Mouse (Mus musculus): ENCODE measurements around the gene Dsp. TPM values are rescaled to one million over a fixed set of nuclear protein-coding genes. Genes with fewer than 3 reads are reported as not detected.
A peak's percentile ranks its signal among the peaks of the same experiment; 100 is the strongest.

Gene Dsp
- polyA plus RNA-seq (2014; fragmentation: Nextera tagmentation; extraction: Ambion mirVana) = 0.35 and 0.42 TPM in 2 replicates

- Histone ChIP-seq H3K4me1 (replicated peaks; ENCODE audit: control insufficient read depth, insufficient read depth, low read length) (peaks cover 18% of the 10 kb centered on the region; the same call in 1 of the 2 replicates), H3K4me3 (replicated peaks; ENCODE audit: low read length) (peak within 1 kb of the TSS; percentile 37), H3K4me2 (replicated peaks) (peak within 1 kb of the TSS; percentile 72), H3K36me3 (replicated peaks; ENCODE audit: control insufficient read depth, insufficient read depth) (no peaks in the 10 kb centered on the region), H3K9me3 (ENCODE audit: control insufficient read depth, low read length) (no peaks in the 10 kb centered on the region), H3K27me3 (ENCODE audit: control insufficient read depth, insufficient read depth, low read length) (peaks cover 92% of the 10 kb centered on the region), H3K27ac (no peak within 1 kb of the TSS), H3K9ac (no peak within 1 kb of the TSS)
- ATAC-seq (ENCODE audit: low FRiP score) = peak; percentile 69; the same call in 1 of the 2 replicates
- under 1% methylated on average over 39 of the region's 58 CpGs for WGBS
- peak; percentile 51 for DNase-seq (ENCODE audit: low spot score)
Observed at GRCm38 (mm10) chr13:38151069-38151588, at the start of gene Dsp. TSS of gene Dsp (plus strand) at chr13:38151294.

- 84% methylated on average over 4 of the region's 4 CpGs for WGBS
- Histone ChIP-seq H3K9me3 (ENCODE audit: control insufficient read depth, low read length) (no peaks in the 10 kb centered on the region), H3K9ac (no peak overlapping the region), H3K4me1 (replicated peaks; ENCODE audit: control insufficient read depth, insufficient read depth, low read length) (no peaks in the 10 kb centered on the region), H3K27me3 (ENCODE audit: control insufficient read depth, insufficient read depth, low read length) (no peaks in the 10 kb centered on the region), H3K27ac (no peak overlapping the region), H3K36me3 (replicated peaks; ENCODE audit: control insufficient read depth, insufficient read depth) (no peaks in the 10 kb centered on the region), H3K4me3 (replicated peaks; ENCODE audit: low read length) (no peak overlapping the region), H3K4me2 (replicated peaks) (no peak overlapping the region)
- DNase-seq (ENCODE audit: low spot score) = no peak
- no peak for ATAC-seq (ENCODE audit: low FRiP score)
Observed at GRCm38 (mm10) chr13:38103406-38103805, 47.7 kb upstream of the Dsp start.

- ATAC-seq (ENCODE audit: low FRiP score) = no peak
Observed at GRCm38 (mm10) chr13:38104501-38104900, 46.6 kb upstream of the Dsp start.

GRCm38 (mm10) chr13:38109081-38109480, 42.0 kb upstream of the Dsp start:
- no peak overlapping the region for H3K4me2 ChIP-seq (replicated peaks)
- no peaks in the 10 kb centered on the region for H3K36me3 ChIP-seq (replicated peaks; ENCODE audit: control insufficient read depth, insufficient read depth)
- H3K9me3 ChIP-seq (ENCODE audit: control insufficient read depth, low read length) = no peaks in the 10 kb centered on the region
- no peaks in the 10 kb centered on the region for H3K27me3 ChIP-seq (ENCODE audit: control insufficient read depth, insufficient read depth, low read length)
- WGBS = 74% methylated on average over 9 of the region's 9 CpGs
- no peak overlapping the region for H3K27ac ChIP-seq
- no peak overlapping the region for H3K4me3 ChIP-seq (replicated peaks; ENCODE audit: low read length)
- ATAC-seq (ENCODE audit: low FRiP score) (no peak), DNase-seq (ENCODE audit: low spot score) (no peak)
- no peak overlapping the region for H3K9ac ChIP-seq
- H3K4me1 ChIP-seq (replicated peaks; ENCODE audit: control insufficient read depth, insufficient read depth, low read length) = no peaks in the 10 kb centered on the region

More at GRCm38 (mm10) chr13:38104501-38104900, 46.6 kb upstream of the Dsp start:
- Histone ChIP-seq H3K27ac (no peak overlapping the region), H3K27me3 (ENCODE audit: control insufficient read depth, insufficient read depth, low read length) (no peaks in the 10 kb centered on the region), H3K4me2 (replicated peaks) (no peak overlapping the region), H3K4me3 (replicated peaks; ENCODE audit: low read length) (no peak overlapping the region), H3K9me3 (ENCODE audit: control insufficient read depth, low read length) (no peaks in the 10 kb centered on the region), H3K9ac (no peak overlapping the region), H3K36me3 (replicated peaks; ENCODE audit: control insufficient read depth, insufficient read depth) (no peaks in the 10 kb centered on the region), H3K4me1 (replicated peaks; ENCODE audit: control insufficient read depth, insufficient read depth, low read length) (no peaks in the 10 kb centered on the region)
- WGBS = 93% methylated on average over 10 of the region's 10 CpGs
- DNase-seq (ENCODE audit: low spot score) = no peak

- H3K27ac ChIP-seq = no peak overlapping the region
- DNase-seq (ENCODE audit: low spot score) = no peak
- no peaks in the 10 kb centered on the region for H3K4me1 ChIP-seq (replicated peaks; ENCODE audit: control insufficient read depth, insufficient read depth, low read length)
- no peak overlapping the region for H3K4me3 ChIP-seq (replicated peaks; ENCODE audit: low read length)
- H3K36me3 ChIP-seq (replicated peaks; ENCODE audit: control insufficient read depth, insufficient read depth) = no peaks in the 10 kb centered on the region
- WGBS = 92% methylated on average over 9 of the region's 9 CpGs
- no peaks in the 10 kb centered on the region for H3K9me3 ChIP-seq (ENCODE audit: control insufficient read depth, low read length)
- no peak overlapping the region for H3K4me2 ChIP-seq (replicated peaks)
- H3K9ac ChIP-seq = no peak overlapping the region
- no peak for ATAC-seq (ENCODE audit: low FRiP score)
- H3K27me3 ChIP-seq (ENCODE audit: control insufficient read depth, insufficient read depth, low read length) = no peaks in the 10 kb centered on the region
Observed at GRCm38 (mm10) chr13:38122321-38122720, 28.8 kb upstream of the Dsp start.

GRCm38 (mm10) chr13:38123666-38124065, 27.4 kb upstream of the Dsp start:
- no peak overlapping the region for H3K9ac ChIP-seq

GRCm38 (mm10) chr13:38127683-38128082, 23.4 kb upstream of the Dsp start:
- WGBS = 90% methylated on average over 3 of the region's 3 CpGs
- H3K27ac ChIP-seq = no peak overlapping the region
- H3K4me1 ChIP-seq (replicated peaks; ENCODE audit: control insufficient read depth, insufficient read depth, low read length) = no peaks in the 10 kb centered on the region

More at GRCm38 (mm10) chr13:38123666-38124065, 27.4 kb upstream of the Dsp start:
- H3K9me3 ChIP-seq (ENCODE audit: control insufficient read depth, low read length) = no peaks in the 10 kb centered on the region
- H3K4me2 ChIP-seq (replicated peaks) = no peak overlapping the region
- H3K4me3 ChIP-seq (replicated peaks; ENCODE audit: low read length) = no peak overlapping the region
- DNase-seq (ENCODE audit: low spot score) = no peak
- H3K27ac ChIP-seq = no peak overlapping the region
- WGBS = 80% methylated on average over 4 of the region's 4 CpGs
- no peaks in the 10 kb centered on the region for H3K27me3 ChIP-seq (ENCODE audit: control insufficient read depth, insufficient read depth, low read length)
- no peak for ATAC-seq (ENCODE audit: low FRiP score)
- H3K4me1 ChIP-seq (replicated peaks; ENCODE audit: control insufficient read depth, insufficient read depth, low read length) = no peaks in the 10 kb centered on the region
- no peaks in the 10 kb centered on the region for H3K36me3 ChIP-seq (replicated peaks; ENCODE audit: control insufficient read depth, insufficient read depth)

GRCm38 (mm10) chr13:38128246-38128645, 22.8 kb upstream of the Dsp start:
- no peak overlapping the region for H3K9ac ChIP-seq
- H3K4me1 ChIP-seq (replicated peaks; ENCODE audit: control insufficient read depth, insufficient read depth, low read length) = no peaks in the 10 kb centered on the region
- no peaks in the 10 kb centered on the region for H3K27me3 ChIP-seq (ENCODE audit: control insufficient read depth, insufficient read depth, low read length)
- H3K36me3 ChIP-seq (replicated peaks; ENCODE audit: control insufficient read depth, insufficient read depth) = no peaks in the 10 kb centered on the region
- H3K27ac ChIP-seq = no peak overlapping the region
- no peak overlapping the region for H3K4me3 ChIP-seq (replicated peaks; ENCODE audit: low read length)
- H3K4me2 ChIP-seq (replicated peaks) = no peak overlapping the region
- ATAC-seq (ENCODE audit: low FRiP score) (no peak), DNase-seq (ENCODE audit: low spot score) (no peak)
- 92% methylated on average over 3 of the region's 3 CpGs for WGBS
- no peaks in the 10 kb centered on the region for H3K9me3 ChIP-seq (ENCODE audit: control insufficient read depth, low read length)

More at GRCm38 (mm10) chr13:38127683-38128082, 23.4 kb upstream of the Dsp start:
- Histone ChIP-seq H3K9me3 (ENCODE audit: control insufficient read depth, low read length) (no peaks in the 10 kb centered on the region), H3K27me3 (ENCODE audit: control insufficient read depth, insufficient read depth, low read length) (no peaks in the 10 kb centered on the region), H3K36me3 (replicated peaks; ENCODE audit: control insufficient read depth, insufficient read depth) (no peaks in the 10 kb centered on the region), H3K4me2 (replicated peaks) (no peak overlapping the region), H3K4me3 (replicated peaks; ENCODE audit: low read length) (no peak overlapping the region), H3K9ac (no peak overlapping the region)
- ATAC-seq (ENCODE audit: low FRiP score) = no peak
- DNase-seq (ENCODE audit: low spot score) = no peak

- Histone ChIP-seq H3K9me3 (ENCODE audit: control insufficient read depth, low read length) (no peaks in the 10 kb centered on the region), H3K27ac (no peak overlapping the region), H3K36me3 (replicated peaks; ENCODE audit: control insufficient read depth, insufficient read depth) (no peaks in the 10 kb centered on the region), H3K4me1 (replicated peaks; ENCODE audit: control insufficient read depth, insufficient read depth, low read length) (no peaks in the 10 kb centered on the region), H3K4me3 (replicated peaks; ENCODE audit: low read length) (no peak overlapping the region), H3K4me2 (replicated peaks) (no peak overlapping the region), H3K27me3 (ENCODE audit: control insufficient read depth, insufficient read depth, low read length) (no peaks in the 10 kb centered on the region), H3K9ac (no peak overlapping the region)
- no peak for DNase-seq (ENCODE audit: low spot score)
- ATAC-seq (ENCODE audit: low FRiP score) = no peak
- WGBS = 73% methylated on average over 2 of the region's 2 CpGs
Observed at GRCm38 (mm10) chr13:38129492-38129891, 21.6 kb upstream of the Dsp start.

GRCm38 (mm10) chr13:38130116-38130515, 21.0 kb upstream of the Dsp start:
- H3K9ac ChIP-seq = no peak overlapping the region
- H3K36me3 ChIP-seq (replicated peaks; ENCODE audit: control insufficient read depth, insufficient read depth) = no peaks in the 10 kb centered on the region
- H3K4me3 ChIP-seq (replicated peaks; ENCODE audit: low read length) = no peak overlapping the region
- 88% methylated on average over 9 of the region's 9 CpGs for WGBS
- DNase-seq (ENCODE audit: low spot score) = no peak
- no peak overlapping the region for H3K27ac ChIP-seq
- no peak for ATAC-seq (ENCODE audit: low FRiP score)
- no peaks in the 10 kb centered on the region for H3K4me1 ChIP-seq (replicated peaks; ENCODE audit: control insufficient read depth, insufficient read depth, low read length)
- H3K27me3 ChIP-seq (ENCODE audit: control insufficient read depth, insufficient read depth, low read length) = no peaks in the 10 kb centered on the region
- H3K4me2 ChIP-seq (replicated peaks) = no peak overlapping the region
- H3K9me3 ChIP-seq (ENCODE audit: control insufficient read depth, low read length) = no peaks in the 10 kb centered on the region

All from hindbrain, embryonic 14.5 days (tissue).